Mouse (Mus musculus) frontal cortex, postnatal 14 days (tissue): Measurements from ENCODE around the gene Ing2.
A peak's percentile ranks its signal among the peaks of the same experiment; 100 is the strongest.

Experiments
- DNase-seq, 2 experiments: peaks; one replicate each; pipeline ENCODE4 v3.0.0; 2022; ENCODE audit warnings: low spot score in 2 of 2

Gene Ing2

DNA sequence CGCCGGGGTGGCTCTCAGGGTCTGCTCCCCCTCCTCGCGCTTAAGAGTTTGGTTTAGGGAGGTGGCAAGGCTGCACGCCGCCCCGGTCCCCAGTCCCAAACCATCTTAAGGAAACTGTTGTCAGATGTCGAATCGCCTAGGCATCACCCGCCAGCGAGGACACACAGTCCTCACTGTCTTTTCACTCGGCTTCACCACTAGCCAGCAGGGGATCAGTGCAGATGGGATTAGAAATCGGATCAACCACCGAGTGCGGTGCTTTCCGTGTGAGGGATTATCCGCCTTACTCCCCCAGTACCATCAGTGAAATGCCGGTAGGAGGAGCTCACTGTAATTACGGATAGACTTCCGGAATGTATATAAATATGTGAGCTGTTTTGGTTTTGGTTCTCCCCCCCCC is 430 bp upstream of the Ing2 start:
- peak in 1 of 2 experiments; percentile 36 for DNase-seq

DNA sequence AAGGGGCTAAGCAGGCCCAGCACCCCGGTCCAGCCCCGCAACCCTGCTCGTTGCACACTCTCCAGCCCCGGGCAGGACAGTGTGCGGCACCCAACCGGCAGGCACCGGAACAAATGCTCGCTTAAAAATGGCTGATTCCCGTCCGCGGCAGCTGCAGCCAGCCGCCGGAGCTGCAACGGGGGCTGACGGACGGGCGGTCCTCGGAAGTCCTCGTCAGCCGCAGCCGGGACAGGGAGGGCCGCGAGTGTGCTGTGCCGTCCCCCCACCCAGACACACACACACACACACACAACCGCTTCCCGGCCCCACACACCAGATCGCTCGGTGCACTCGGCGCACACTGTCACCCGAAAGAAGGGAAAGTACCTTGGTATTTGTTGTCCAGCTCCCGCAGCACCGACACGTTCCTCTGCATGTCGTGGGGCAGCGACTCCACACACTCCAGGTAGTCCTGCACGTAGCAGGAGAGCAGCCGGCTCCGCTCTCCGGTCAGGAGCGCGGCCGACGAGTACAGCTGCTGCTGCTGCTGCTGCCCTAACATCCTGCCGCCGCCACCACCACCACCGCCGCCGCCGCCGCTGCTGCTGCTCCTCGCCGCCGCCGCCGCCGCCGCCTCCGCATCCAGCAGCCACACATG is 1.1 kb downstream of the Ing2 start:
- no peak for DNase-seq

- DNase-seq = peak; percentile 80
These were observed 1.8 kb downstream of the Ing2 start for GRCm38 (mm10) chr8:47673317-47674139.

GRCm38 (mm10) chr8:47664231-47664785 is 11.0 kb downstream of the Ing2 start:
- DNase-seq = no peak

DNA sequence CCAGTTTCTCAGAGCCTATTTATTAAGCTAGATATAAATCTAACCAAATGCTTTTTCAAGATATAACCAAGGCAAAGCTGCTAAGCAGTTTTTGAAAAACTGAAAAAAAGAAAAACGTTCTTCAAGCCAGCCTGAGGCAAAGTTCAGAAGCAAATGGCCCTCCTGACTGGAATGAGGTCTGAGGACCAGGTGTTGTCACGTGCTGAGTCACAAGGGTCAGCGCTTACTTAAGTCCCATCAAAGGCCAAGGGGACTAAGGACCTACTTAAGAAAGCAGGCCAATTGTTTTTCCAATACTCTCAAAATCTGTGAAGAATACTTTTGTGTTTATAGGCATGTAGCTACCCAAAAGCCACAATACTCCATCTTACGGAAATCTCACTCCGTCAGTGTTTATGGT is 12.2 kb downstream of the Ing2 start:
- no peak for DNase-seq

GRCm38 (mm10) chr8:47662716-47663115 is 12.6 kb downstream of the Ing2 start:
- no peak for DNase-seq

DNA sequence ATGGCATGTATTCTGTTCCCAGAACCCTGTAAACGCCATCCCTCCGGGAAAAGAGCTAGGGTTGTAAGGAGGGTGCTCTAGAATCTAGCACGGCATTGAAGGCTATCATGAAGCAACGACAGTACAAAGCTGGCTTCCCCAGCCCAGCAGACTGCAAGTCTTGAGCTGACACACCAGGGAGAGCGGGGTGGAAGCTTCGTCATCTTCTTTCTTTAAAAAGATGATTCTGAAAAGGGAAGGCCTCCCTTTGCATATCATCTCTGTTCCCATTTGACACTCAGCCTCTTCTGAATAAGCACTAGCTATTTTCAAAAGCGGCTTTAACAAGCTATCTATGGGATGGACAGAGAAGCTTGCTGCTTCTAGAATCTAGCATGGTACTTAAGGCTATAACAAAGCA is 15.0 kb downstream of the Ing2 start:
- no peak for DNase-seq

DNA sequence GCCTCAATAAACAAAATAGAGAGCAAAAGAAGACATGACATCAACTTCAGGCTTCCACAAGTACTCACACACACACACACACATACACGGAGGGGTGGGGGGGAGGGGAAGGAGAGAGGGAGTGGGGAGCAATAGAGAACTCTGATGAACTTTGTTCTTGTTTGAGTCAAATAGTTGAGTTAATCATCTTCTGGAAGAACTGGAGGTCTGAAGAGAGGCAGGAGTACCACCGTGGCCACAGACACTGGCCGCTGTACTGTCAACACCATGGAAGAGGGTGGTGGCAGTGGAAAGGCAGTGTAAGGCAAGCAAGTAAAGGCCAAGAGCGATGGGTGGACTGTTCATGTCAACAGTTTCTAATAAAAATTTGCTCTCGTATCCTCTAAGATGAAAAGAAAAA is 15.9 kb downstream of the Ing2 start:
- no peak for DNase-seq

DNA sequence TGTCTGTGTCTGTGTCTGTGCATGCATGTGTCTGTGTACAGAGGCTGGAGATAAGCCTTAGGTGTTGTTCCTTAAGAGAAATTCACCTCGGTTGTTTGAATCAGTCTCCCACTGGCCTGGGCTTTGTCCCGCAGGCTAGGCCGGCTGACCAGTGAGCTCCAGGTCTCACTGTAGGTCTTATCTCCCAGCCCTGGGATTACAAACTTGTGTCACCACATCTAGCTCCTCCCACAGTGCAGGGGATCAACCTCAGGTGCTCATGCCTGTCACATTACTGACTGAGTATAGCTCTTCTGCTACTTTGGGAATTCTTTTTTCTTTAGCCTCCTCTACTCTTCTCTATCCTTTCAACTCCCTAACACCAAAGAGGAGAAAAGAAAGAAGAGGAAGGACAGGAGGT is 20.9 kb downstream of the Ing2 start:
- no peak for DNase-seq

GRCm38 (mm10) chr8:47652737-47653076 is 22.6 kb downstream of the Ing2 start:
- DNase-seq = no peak

GRCm38 (mm10) chr8:47651913-47652736 is 23.2 kb downstream of the Ing2 start:
- DNase-seq = no peak

GRCm38 (mm10) chr8:47650853-47651252 is 24.5 kb downstream of the Ing2 start:
- DNase-seq = no peak

DNA sequence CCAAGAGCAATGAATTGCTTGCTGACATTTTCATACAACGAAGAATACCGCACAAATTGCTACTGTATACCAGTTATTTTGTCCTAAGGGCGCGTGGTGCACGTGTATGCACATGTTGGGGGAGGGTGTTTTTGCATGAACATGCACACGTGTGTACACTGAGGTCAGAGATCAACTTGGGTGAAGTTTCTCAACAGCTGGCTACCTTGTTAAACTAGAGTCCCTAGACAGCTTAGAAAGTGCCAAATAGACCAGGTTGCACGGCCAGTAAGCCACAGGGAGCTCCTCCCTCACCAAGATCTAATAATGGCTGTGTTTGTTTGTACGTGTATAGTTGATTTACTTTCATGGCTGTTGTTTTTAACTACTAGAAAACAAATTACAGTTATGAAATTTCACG is 25.8 kb downstream of the Ing2 start:
- DNase-seq = no peak

GRCm38 (mm10) chr8:47642514-47643064 is 32.8 kb downstream of the Ing2 start:
- no peak for DNase-seq

- no peak for DNase-seq
These were observed 38.2 kb downstream of the Ing2 start for GRCm38 (mm10) chr8:47637152-47637551.

GRCm38 (mm10) chr8:47636032-47636431 is 39.3 kb downstream of the Ing2 start:
- DNase-seq = no peak

DNA sequence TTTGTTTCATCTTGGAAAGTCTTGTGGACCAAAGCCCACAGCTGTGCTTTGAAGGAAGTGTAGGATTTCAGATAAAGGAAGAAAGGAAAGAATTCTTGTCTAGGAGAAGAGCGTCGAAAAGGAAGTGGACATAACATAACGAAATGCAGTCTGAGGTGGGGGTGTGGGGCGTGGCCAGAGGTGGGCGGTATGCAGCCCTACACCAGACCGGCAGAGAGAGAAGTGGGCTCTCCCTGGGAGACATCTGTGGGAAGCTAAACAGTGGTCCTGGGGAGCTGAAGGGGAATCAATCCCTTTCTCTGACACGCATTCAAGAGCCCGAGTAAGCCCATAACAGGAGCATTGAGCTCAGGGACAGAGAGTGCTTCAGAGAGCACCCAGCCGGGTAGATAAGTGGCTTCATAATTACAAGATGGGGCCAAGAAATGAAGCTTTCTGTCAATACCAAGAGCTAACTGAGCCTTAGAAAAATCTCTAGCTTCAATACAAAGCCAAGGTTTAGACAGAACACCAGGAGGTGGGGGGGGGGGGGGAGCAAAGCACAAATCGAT is 40.5 kb downstream of the Ing2 start:
- DNase-seq = no peak

DNA sequence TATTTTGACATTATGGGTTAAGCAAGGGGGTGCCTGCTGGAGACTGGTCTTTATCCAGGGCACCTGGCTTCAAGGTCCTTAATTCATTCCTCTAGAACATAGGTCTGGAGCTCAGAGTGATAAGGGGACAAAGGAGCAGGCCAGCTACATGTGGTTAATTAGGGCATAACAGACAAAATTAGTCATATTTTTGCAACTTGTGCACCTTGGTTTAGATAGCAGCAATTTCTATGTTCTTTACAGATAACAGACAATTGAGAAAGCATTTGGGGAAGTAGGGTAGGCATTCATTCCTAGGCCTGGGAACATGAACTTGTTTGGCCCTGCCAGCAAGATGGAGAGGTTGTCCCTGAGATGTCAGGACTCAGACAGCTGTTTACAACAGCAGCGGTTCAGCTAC is 54.2 kb downstream of the Ing2 start:
- DNase-seq = no peak
